In the genomic region with DNA sequence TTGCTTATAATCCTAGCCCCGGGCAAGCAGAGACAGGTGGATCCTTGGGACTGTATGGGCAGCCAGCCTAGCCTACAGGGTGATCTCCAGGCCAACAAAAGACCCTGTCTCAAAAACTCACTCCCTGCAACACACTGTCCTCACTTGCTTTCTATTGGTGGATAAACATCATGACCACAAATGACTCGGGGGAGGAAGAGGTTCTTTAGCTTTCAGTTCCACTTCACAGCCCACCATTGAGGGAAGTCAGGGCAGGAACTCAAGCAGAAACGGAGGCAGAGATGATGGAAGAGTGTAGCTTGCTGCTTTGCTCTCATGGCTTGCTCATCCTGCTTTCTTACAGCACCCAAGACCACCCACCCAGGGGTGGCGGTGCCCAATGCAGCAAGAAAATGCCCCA, we compare ENCODE assay signal across 19 mouse cellular contexts. TPM values are rescaled to one million over a fixed set of nuclear protein-coding genes. Genes with fewer than 3 reads are reported as not detected.
"Had no signal": no experiment of that assay in that cellular context is flagged by ENCODE, and none has a peak within 500 bp of the region (broad histone marks: within the 10 kb centered on the region; RNA-seq: fewer than 3 reads in every experiment).

No protein-coding gene starts in this region.

- H3K9ac ChIP-seq: liver, postnatal 0 days; lung, embryonic 15.5 days; midbrain, embryonic 13.5 days; midbrain, embryonic 15.5 days; neural tube, embryonic 12.5 days; stomach, embryonic 15.5 days had no signal

- H3K4me3 ChIP-seq: lung, embryonic 15.5 days; megakaryocyte, embryonic 14.5 days; midbrain, embryonic 13.5 days; midbrain, embryonic 15.5 days; neural tube, embryonic 12.5 days; stomach, embryonic 15.5 days had no signal

- H3K4me2 ChIP-seq: lung, embryonic 15.5 days; midbrain, embryonic 11.5 days; midbrain, embryonic 13.5 days; midbrain, embryonic 15.5 days; neural tube, embryonic 12.5 days; stomach, embryonic 15.5 days had no signal

- H3K4me1 ChIP-seq: midbrain, embryonic 13.5 days; midbrain, embryonic 15.5 days; neural tube, embryonic 12.5 days; stomach, embryonic 15.5 days had no signal

- H3K36me3 ChIP-seq: lung, embryonic 15.5 days; midbrain, embryonic 13.5 days; midbrain, embryonic 15.5 days; neural tube, embryonic 12.5 days; stomach, embryonic 15.5 days had no signal

- H3K27me3 ChIP-seq: lung, embryonic 15.5 days; midbrain, embryonic 13.5 days; midbrain, embryonic 15.5 days; neural tube, embryonic 12.5 days; stomach, embryonic 15.5 days had no signal

- H3K9me3 ChIP-seq: lung, embryonic 15.5 days; megakaryocyte, embryonic 14.5 days; midbrain, embryonic 13.5 days; midbrain, embryonic 15.5 days; neural tube, embryonic 12.5 days; stomach, embryonic 15.5 days had no signal

- ATAC-seq: liver, postnatal 0 days; lung, postnatal 0 days; midbrain, embryonic 13.5 days; midbrain, embryonic 15.5 days had no signal

- H3K27ac ChIP-seq: lung, embryonic 15.5 days; macrophage; midbrain, embryonic 13.5 days; midbrain, embryonic 15.5 days; neural tube, embryonic 12.5 days; stomach, embryonic 15.5 days; stomach, postnatal 0 days had no signal

- DNase-seq: liver, postnatal 0 days; lung, adult 2 months; lung, postnatal 14 days; lung, postnatal 36 days; right cerebral cortex, postnatal 14 days; thymus, adult 2 months; thymus, postnatal 25 days; thymus, postnatal 4 days had no signal

RNA-seq across cellular contexts. Expression of a gene that starts 17.3 kb away (rescaled TPM):
- total RNA-seq: neutrophil, adult 5-6 weeks had no signal
